Mouse (Mus musculus) v-Abl transformed pro-B cells (cell line): ENCODE measurements around the gene Nf1.

Experiments
- in situ Hi-C, 2 experiments: fragments of 400-800 bp; cut with MboI; formaldehyde crosslinking; loops; one replicate each; pipeline ENCODE4 v1.15.1; 2025; ENCODE audit not compliant: unreplicated experiment in 2 of 2

Nf1 gene

DNA sequence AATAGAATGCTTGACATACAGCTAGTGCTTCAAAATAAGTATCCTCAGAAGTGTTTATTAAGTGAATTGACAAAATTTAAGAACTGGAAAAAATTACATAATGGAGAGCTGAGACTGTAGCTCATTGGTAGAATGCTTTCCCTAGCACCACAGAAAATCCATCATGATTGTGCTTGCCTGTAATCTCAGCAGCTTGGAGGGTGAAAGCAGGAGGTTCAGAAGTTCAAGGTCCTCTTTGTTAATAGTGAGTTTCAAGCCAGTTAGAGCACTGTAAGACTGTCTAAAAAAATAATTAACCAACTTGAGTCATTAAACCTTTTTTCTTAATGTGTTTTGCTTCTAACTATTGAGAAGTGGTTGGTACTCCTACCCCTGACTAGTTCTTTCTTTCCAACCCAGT is 108.9 kb downstream of the Nf1 start:
- in situ Hi-C loops: loop anchor here in 1 of 2 experiments (25.0 kb wide), 2 partner anchors 239 to 464 kb away; no protein-coding TSS in a partner anchor

DNA sequence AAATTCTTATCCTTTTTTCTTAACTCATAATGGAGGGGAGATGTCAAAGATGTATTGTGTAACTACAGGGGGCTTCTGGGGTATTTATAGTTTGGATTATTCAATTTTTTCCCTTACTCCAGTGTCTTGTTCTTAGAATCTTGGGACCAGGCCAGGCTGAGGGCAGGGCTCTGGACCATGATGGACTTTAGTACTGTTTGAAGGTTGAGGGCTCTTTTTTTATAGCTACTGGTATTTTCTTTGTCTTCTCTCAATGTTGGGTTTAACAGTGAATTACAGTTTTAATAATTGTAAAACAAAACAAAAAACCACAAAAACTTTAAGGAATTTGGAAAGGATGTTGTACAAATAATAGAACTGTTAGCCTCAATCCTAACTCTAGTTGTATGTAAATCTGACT is 113.5 kb downstream of the Nf1 start:
- in situ Hi-C loops: loop anchor here in 1 of 2 experiments (25.0 kb wide), 1 partner anchor 234 kb away; no protein-coding TSS in a partner anchor

DNA sequence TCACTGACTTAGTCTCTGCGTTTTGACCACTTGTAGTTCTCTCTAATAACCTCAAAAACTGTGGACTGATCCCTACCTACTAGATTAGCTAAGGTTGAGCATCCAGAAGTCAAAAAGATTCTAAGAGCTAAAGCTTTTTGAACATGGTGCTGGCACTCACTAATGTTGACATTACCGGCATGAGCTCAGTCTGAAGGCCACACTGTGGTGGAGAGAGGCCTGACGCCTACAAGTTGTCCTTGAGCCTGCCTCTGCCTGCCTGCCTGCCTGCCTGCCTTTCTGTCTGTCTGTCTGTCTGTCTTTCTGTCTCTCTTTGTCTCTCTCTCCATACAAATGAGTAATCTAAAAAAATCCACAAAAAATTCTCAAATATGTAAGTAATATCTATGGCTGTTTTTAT is 118.4 kb downstream of the Nf1 start:
- in situ Hi-C loops: loop anchor here in 1 of 2 experiments (25.0 kb wide), 1 partner anchor 229 kb away; no protein-coding TSS in a partner anchor

DNA sequence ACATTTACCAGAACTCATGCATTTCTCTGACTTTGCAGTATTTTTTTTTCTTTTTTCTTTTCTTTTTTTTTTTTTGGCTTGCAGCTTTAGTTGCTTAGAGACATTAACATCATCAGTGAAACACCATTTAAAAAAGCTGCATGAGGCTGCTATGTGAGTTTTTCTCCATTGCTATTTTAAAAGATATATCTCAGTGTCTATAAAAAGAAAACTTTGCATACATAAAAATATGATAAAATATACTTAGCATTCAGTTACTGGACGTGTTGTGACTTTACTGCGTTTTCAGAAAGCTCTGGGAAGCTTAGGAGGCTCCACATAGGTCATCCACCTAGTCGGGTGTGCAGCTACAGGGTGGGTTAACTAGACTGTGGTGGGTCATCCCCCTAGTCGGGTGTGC is 120.4 kb downstream of the Nf1 start:
- in situ Hi-C loops: loop anchor here in 1 of 2 experiments (25.0 kb wide), 1 partner anchor 227 kb away; no protein-coding TSS in a partner anchor

DNA sequence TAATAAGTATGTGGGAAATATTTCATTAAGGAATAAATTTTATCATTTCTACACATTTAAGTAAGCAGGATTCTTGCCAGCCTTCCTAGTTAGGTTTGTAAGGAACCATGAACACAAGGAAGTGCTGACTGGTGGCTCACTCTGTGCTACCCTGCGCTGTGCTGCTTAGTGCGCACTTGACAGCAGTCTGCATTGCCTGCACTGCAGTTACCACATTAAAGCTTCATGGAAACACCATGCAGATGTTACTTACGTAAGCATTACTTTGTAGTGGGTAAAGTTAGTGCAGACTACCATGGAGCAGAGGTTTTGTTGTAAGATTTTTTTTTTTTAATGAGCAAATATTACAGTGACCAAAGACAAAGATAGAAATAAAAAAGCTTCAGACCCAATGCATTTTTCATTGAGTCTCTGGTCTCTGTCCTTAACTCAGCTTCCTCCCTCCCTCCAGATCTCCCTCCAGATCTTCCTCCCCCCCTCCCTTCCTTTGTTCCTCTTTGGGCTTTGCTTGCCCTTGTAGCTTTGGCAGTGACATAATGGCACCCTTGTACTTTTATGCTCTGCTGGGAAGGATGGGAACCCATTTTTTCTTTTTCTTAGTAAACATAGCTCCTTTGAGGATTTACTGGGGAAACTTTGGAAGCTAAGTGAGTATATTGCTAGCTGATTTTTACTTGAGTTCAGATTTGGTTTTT is 121.4 kb downstream of the Nf1 start:
- in situ Hi-C loops: loop anchor here in 1 of 2 experiments (25.0 kb wide), 1 partner anchor 226 kb away; no protein-coding TSS in a partner anchor

DNA sequence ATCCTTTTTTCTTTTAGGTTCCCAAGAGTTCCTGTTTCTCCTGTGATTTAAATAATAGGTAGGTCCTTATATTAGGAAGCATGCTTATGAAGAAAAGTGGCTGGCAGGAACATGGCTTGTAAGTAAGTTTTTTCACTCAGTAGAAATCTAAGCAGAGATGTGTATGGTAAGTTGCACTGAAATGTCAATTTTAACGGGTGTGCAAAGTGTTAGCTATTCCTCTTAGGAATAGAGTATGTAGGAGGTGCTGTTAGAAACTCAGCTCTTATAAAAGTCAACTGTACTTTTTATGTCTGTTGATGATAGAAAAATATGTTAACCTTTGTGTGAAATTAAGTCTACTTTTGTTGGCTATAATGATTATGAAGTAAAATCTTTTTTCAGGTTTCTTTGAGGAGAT is 128.6 kb downstream of the Nf1 start:
- in situ Hi-C loops: loop anchor here in 1 of 2 experiments (25.0 kb wide), 1 partner anchor 219 kb away; no protein-coding TSS in a partner anchor

DNA sequence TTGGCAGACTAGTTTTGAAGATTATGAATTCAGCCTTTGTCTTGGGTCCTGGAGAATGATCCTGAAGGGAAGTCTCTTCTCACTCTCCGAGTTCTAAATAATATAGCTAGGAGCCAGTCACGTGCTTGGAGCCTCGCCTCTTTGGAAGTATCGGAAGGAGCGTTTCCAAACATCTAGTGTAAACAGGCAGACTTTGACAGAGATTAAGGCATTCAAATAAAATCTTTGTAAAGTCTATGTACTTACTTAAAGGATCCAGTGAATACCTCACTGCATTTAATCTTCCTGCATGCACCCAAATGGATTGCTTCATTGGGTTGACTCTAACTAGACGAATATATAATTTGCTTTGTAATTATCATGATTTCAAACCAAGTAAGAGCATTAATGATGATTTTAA is 143.9 kb downstream of the Nf1 start:
- in situ Hi-C loops: loop anchor here (5.0 to 10.0 kb wide), 2 partner anchors 91 to 94 kb away; no protein-coding TSS in a partner anchor

DNA sequence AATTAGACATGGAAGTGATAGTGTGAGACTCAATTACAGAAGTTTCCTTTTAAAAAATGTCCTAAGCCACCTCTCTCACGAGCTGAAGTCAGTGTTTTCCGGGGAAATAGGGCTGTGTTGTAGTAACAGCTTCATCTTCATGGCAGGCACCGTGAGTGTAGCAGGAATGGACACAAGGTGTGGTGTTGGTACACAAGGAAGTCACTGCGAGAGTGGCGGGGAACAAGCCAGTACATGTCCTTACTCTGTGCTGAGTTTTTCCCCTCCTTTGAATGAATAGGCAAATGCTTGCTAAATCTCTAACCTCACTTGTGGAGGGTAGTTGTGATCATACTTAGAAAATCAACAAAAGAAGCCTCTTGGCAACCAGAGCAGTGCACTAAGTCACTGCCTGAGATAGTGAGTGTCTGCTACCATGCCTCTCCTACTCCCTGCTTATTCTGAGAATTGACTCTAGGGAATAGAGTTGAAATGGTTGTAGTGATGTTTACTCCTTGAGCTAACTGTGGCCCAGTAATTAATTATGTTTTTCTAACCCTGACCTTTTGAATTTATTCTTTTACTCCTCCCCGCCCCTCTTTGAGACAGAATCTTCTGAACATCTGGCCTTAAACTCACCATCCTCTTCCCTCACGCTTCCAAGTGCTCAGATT is 144.5 kb downstream of the Nf1 start:
- in situ Hi-C loops: loop anchor here (5.0 to 10.0 kb wide), 2 partner anchors 91 to 93 kb away; no protein-coding TSS in a partner anchor

DNA sequence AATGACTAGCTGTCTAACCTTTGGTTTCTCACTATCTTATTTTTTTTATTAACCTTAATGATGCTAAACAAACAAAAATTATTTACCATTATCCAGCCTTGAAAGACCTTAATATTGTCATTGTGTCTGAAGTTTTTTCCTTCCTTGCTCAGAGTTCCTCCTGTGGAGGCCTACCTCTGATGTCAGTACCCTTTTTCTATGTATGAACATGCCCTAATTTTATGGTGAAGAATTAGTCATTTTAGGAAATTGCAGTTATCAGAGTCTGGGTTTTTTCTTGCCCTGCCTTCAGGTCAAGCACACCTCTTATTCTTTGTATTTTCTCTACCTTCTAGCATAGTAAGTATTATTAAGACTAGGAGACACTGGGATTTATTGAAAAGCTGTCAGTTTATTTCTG is 145.2 kb downstream of the Nf1 start:
- in situ Hi-C loops: loop anchor here (5.0 to 10.0 kb wide), 2 partner anchors 90 to 93 kb away; no protein-coding TSS in a partner anchor

DNA sequence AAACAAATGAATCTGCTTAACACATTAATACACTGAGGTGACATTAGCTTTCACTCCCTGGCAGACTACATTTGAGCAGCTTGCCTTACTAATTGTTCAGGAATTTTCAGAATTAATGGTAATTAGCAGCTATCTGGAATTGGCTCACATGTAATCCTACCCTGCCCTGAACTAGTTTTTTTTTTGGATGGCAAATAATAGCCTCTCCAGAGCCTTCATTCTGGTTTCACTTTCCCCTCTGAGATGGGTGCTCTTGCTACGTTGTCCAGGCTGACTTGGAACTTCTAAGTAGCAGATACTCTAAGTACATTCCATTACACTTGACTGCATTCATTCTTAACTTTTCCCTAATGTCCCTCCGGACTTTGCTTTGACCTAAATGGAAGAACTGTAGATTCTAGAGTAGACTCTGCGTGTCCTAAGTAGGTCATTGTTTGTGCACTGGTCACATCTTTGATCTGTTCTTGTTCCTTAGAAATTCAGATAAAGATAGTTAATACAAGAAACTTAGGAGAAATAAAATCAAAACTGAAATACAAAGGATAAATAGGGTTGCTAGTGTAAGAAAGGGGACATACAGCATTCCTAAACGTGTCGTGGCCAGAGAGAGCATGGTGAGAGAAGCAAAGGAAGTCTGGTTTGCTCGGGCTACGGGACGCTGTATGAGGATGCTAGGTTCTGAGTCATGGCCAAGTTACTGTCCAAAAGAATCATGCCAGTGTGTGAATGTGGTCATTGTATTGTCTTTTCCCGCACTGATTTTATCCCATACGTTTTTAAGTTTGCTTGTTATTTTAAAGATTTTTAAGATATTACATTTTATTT is 155.7 kb downstream of the Nf1 start:
- in situ Hi-C loops: loop anchor here in 1 of 2 experiments (5.0 kb wide), 1 partner anchor 57 kb away; no protein-coding TSS in a partner anchor

DNA sequence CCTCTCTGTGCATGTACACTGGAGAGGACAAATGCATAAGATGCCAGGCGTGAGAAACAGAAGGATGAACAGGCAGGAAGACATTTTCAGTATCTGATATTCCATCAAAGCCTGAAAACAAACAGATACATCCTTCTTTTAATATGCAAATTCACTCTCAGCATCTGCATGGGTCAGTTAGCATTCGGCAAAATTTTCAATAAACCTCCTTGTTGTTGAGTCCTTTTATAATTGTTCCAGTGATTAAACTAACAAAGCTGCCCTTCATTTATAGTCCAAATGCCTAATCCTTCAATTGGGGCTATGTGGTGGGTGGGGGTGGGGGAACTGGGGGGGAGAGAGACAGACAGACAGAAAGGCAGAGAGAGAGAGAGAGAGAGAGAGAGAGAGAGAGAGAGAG is 163.4 kb downstream of the Nf1 start:
- in situ Hi-C loops: loop anchor here in 1 of 2 experiments (25.0 kb wide), 1 partner anchor 1209 kb away; no protein-coding TSS in a partner anchor

DNA sequence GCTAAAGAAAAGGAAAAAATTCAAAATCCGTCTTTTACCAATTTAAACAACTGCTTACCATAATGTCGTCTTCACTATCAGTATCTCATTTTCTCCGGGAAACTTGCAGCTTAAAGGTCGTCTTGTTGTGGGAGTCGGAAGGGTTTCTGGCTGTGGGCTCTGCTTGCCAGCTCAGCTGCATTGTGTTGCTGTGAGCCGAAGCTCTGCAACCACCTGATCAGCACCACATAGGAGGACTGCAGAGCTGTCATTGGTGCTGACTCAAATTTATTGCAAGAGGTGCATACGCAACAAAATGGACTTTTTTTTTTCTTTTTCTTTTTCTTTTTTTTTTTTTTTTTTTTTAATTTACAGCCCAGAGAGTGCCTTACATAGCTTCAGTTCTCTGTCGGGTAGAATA is 164.4 kb downstream of the Nf1 start, which contains the start of gene Omg:
Gene Omg, minus strand, starts transcription at position 240 of the 400 bp plus-strand sequence.
- in situ Hi-C loops: loop anchor here in 1 of 2 experiments (25.0 kb wide), 1 partner anchor 1208 kb away; no protein-coding TSS in a partner anchor

DNA sequence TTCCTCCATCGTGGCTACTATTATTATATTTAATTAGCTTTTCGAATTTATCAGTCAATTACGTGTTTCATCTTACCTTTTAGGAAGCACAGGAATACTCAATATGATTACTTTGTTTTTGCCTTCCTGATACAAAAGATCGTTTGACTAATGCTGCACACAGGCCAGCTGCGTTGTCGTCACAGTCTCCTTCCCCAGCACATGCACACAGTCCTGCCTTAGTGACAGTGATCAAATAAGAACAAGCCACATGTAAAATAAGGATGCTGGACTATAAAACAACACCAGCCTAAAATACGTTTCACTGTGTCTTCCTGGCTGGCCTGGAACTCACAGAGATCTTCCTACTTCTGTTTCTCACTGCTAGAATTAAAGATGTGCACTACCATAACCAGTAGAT is 165.0 kb downstream of the Nf1 start:
- in situ Hi-C loops: loop anchor here in 1 of 2 experiments (25.0 kb wide), 1 partner anchor 1208 kb away; no protein-coding TSS in a partner anchor

DNA sequence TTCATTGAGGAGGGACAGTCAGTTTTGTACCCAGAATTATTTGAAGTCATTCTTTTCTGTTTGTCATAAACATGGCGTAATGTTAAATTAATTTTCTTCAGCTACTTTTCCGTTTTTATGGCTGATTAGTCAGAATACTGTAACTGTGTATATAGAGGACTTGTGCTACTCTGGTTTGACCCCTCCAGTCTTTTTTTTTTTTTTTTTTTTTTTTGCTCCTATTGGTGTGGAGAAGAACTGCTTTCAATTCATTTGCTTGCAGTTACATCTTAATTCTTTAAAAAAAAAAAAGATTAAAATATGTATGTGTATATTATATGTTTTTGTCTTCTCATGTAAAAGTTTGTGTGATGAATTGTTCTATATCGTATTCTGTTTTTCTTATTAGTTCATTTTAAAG is 172.5 kb downstream of the Nf1 start:
- in situ Hi-C loops: loop anchor here in 1 of 2 experiments (25.0 kb wide), 1 partner anchor 1200 kb away; no protein-coding TSS in a partner anchor

DNA sequence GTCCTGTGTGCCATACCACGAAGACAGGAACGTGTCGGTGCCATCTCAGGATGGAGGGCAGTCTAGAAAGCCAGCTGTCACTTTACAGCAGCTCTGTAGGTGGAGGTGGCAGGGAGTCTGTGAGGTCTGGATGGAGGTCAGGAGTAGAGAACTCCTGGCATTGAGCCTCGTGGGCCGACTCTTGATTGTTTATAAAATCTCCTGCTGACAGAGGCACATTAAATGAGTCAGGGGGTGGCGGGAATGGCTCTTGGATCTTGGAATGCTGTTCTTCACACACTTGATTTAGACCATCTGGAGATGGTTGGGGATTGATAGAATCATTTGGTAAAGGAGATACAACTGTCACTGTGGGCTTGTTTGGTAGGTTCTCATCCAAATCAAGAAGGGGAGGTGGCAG is 175.8 kb downstream of the Nf1 start:
- in situ Hi-C loops: loop anchor here in 1 of 2 experiments (25.0 kb wide), 1 partner anchor 1197 kb away; no protein-coding TSS in a partner anchor

DNA sequence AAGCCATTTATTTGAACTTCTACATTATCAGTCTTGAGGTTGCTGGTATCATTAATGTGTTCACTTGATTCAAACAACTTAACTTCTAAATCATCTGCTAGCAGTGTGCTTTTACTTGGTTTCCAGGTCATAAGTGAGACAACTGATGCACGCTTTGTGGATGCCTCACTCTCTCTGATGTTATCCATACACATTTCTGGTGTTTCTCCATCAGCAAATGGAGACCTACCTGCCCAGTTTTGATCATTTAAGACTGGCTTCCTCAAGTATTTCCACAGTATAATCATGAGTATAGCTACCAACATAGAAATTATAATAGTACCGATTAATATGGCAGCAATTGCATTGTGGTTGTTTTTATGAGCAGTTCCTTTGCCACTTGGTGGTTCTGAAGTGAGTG is 176.3 kb downstream of the Nf1 start:
- in situ Hi-C loops: loop anchor here in 1 of 2 experiments (25.0 kb wide), 1 partner anchor 1197 kb away; no protein-coding TSS in a partner anchor

DNA sequence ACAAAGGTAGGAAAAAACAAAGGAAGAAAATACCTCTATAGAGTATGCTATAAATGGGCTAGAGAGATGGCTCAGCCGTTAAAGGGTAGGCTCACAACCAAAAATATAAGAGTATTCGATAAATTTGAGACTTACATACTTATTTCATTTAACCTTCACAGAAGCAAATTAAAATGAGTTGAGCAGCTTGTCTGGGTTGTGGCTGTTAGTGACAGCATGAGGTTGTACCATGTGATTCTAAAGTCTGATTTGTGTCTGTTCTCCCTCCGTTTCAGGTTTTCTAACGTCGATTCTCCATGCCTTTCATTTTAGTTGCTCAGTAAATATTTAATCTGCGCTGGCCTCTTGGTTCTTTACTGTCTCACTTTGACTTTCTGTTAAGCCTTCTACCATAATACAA is 179.8 kb downstream of the Nf1 start:
- in situ Hi-C loops: loop anchor here in 1 of 2 experiments (25.0 kb wide), 1 partner anchor 1193 kb away; no protein-coding TSS in a partner anchor

DNA sequence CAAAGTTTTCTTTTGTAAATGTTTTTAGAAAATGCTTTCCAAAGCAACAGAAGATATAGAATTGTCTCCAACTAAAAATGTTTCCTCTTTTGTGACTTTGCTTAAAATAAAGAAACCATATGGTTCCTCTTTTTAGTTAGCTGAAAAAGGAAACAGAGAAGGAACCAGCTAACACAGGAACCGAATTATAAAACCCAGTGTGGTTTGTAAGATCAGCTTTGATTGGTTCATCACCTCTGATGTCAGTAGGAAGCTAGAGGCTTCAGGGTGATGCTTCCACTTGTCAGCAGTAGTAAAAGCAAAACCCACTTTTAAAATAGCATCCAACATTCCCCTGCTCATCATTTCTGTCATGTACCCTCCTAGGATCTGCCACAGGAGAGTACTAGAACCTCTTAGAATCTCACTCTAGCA is 180.4 kb downstream of the Nf1 start:
- in situ Hi-C loops: loop anchor here in 1 of 2 experiments (5.0 to 25.0 kb wide), 3 partner anchors 523 to 1192 kb away; no protein-coding TSS in a partner anchor

DNA sequence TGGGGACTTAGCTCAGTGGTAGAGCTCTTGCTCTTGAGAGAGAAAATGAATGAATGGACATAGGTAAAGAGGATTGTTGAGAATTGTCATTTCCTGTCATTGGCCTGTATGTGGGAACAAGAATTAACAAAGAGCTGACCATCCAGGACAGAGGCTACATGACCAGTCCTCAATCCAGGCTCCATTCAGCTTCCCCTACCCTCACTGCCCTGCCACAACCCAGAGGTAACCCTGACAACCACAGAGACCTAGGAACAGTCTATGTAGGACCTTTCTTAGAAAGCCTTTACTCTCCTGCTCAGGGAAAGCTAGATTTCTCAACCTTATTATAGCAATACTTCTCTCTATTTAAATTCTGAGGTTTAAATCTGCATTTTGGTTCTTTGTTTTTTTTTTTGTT is 181.3 kb downstream of the Nf1 start:
- in situ Hi-C loops: loop anchor here in 1 of 2 experiments (5.0 to 25.0 kb wide), 3 partner anchors 523 to 1192 kb away; no protein-coding TSS in a partner anchor
